Mouse (Mus musculus) lung, postnatal 0 days (tissue): ENCODE data around the gene Zdhhc16. TPM values are rescaled to one million over a fixed set of nuclear protein-coding genes. Genes with fewer than 3 reads are reported as not detected.
A peak's percentile ranks its signal among the peaks of the same experiment; 100 is the strongest.

Experiments used
- ATAC-seq: fragments of 200-750 bp; cut with Nextera tagmentation; 2 replicates; pipeline ENCODE4 v1.8.0; 2017; ENCODE audit warnings: moderate library complexity
- DNase-seq: peaks from one replicate; pipeline ENCODE4 v3.0.0-alpha.2; 2016; ENCODE audit warnings: low spot score
- H3K27ac ChIP-seq: fragments of 300-500 bp; sonication (generic); 2 replicates; pipeline ENCODE4 v1.5.1; 2014; ENCODE audit warnings: antibody characterized with exemption, mild to moderate bottlenecking, low read length, mixed read lengths
- H3K27me3 ChIP-seq: fragments of 300-500 bp; sonication (generic); replicated peaks from 2 replicates; pipeline ENCODE4 v1.6.1; 2014; ENCODE audit warnings: low read length, mixed read lengths; ENCODE audit not compliant: insufficient read depth
- H3K36me3 ChIP-seq: fragments of 300-500 bp; sonication (generic); 2 replicates; pipeline ENCODE4 v1.6.1; 2014; ENCODE audit warnings: low read length, mixed read lengths; ENCODE audit not compliant: insufficient read depth
- H3K4me1 ChIP-seq: fragments of 300-500 bp; sonication (generic); 2 replicates; pipeline ENCODE4 v1.6.1; 2014; ENCODE audit warnings: antibody characterized with exemption, low read depth, low read length, mixed read lengths; ENCODE audit not compliant: insufficient read depth
- H3K4me2 ChIP-seq: fragments of 300-500 bp; sonication (generic); replicated peaks from 2 replicates; pipeline ENCODE4 v1.6.1; 2014; ENCODE audit warnings: low read depth, mild to moderate bottlenecking, low read length, moderate library complexity, mixed read lengths
- H3K4me3 ChIP-seq: fragments of 300-500 bp; sonication (generic); 2 replicates; pipeline ENCODE4 v1.5.1; 2014; ENCODE audit warnings: low read depth, low read length
- H3K9ac ChIP-seq: fragments of 300-500 bp; sonication (generic); replicated peaks from 2 replicates; pipeline ENCODE4 v1.6.1; 2014; ENCODE audit warnings: low read depth, mild to moderate bottlenecking
- H3K9me3 ChIP-seq: fragments of 300-500 bp; sonication (generic); 2 replicates; pipeline ENCODE4 v1.6.1; 2016; ENCODE audit warnings: low read length, mixed read lengths
- CTCF ChIP-seq: IDR thresholded peaks from 2 replicates; pipeline ENCODE4 v1.5.1; 2016; ENCODE audit warnings: antibody characterized with exemption, mild to moderate bottlenecking
- EP300 ChIP-seq: IDR thresholded peaks from 2 replicates; pipeline ENCODE4 v1.6.1; 2016; ENCODE audit warnings: antibody characterized with exemption, mild to moderate bottlenecking, control low read depth
- WGBS: fragments of 180-500 bp; shearing (Covaris S2); extraction: QIAGEN DNeasy Blood & Tissue Kit; methylation state at CpG from one replicate; pipeline ENCODE4 v1.1.7; 2014; 5-methylcytosine and 5-hydroxymethylcytosine counted together
- polyA plus RNA-seq: library from polyadenylated mRNA; unstranded; fragments of >200 nt; fragmentation: Nextera tagmentation; extraction: Ambion mirVana; gene quantifications from 2 replicates; pipeline ENCODE4 v1.2.1, GENCODE M21; 2015

Zdhhc16 gene
- polyA plus RNA-seq, 1 experiment from 2014 or later, result 55.1 TPM

GRCm38 (mm10) chr19:41991926-41992477 lies 58.7 kb downstream of the Zdhhc16 start:
- Histone ChIP-seq H3K4me3 (no peak overlapping the region), H3K4me1 (peaks cover 10% of the 10 kb centered on the region), H3K9ac (no peak overlapping the region), H3K27me3 (no peaks in the 10 kb centered on the region), H3K36me3 (no peaks in the 10 kb centered on the region), H3K27ac (peak overlapping the region; percentile 12; the same call in 1 of the 2 replicates), H3K9me3 (no peaks in the 10 kb centered on the region), H3K4me2 (no peak overlapping the region)
- ATAC-seq (no peak), DNase-seq (no peak)
- 49% methylated on average over 6 of the region's 6 CpGs for WGBS
- TF ChIP-seq CTCF, result no peak
- TF ChIP-seq EP300, result no peak

- Histone ChIP-seq H3K9me3 (no peaks in the 10 kb centered on the region), H3K27ac (no peak overlapping the region), H3K4me2 (no peak overlapping the region), H3K9ac (no peak overlapping the region), H3K4me3 (no peak overlapping the region), H3K4me1 (peaks cover 10% of the 10 kb centered on the region), H3K36me3 (no peaks in the 10 kb centered on the region), H3K27me3 (no peaks in the 10 kb centered on the region)
- no peak for DNase-seq
- 46% methylated on average over 2 of the region's 2 CpGs for WGBS
- peak; percentile 18; the same call in 1 of the 2 replicates for ATAC-seq
- TF ChIP-seq CTCF (no peak), EP300 (no peak)
These were observed 59.7 kb downstream of the Zdhhc16 start for GRCm38 (mm10) chr19:41992971-41993370.

GRCm38 (mm10) chr19:41993484-41993883 lies 60.2 kb downstream of the Zdhhc16 start:
- WGBS, result 31% methylated on average over 6 of the region's 6 CpGs
- DNase-seq (peak; percentile 89), ATAC-seq (peak; percentile 72)
- H3K4me3 ChIP-seq, result no peak overlapping the region
- no peak overlapping the region for H3K9ac ChIP-seq
- H3K4me2 ChIP-seq, result 0 out of 2 replicates have a peak overlapping the region, but pooled peaks have one; percentile 17
- no peaks in the 10 kb centered on the region for H3K36me3 ChIP-seq
- no peaks in the 10 kb centered on the region for H3K27me3 ChIP-seq
- H3K9me3 ChIP-seq, result no peaks in the 10 kb centered on the region
- H3K4me1 ChIP-seq, result peaks cover 10% of the 10 kb centered on the region
- H3K27ac ChIP-seq, result peak overlapping the region; percentile 65
- no peak for TF ChIP-seq EP300

Other genes starting within 250 kb of the Zdhhc16 start
- gene Slit1, start 189.8 kb upstream of the Zdhhc16 start, polyA plus RNA-seq, result 0.10 and 0.16 TPM in 2 replicates
- 2.1 and 2.8 TPM in 2 replicates for gene Arhgap19, start 131.4 kb upstream of the Zdhhc16 start, polyA plus RNA-seq
- 12.8 and 14.1 TPM in 2 replicates for gene Frat1, start 103.5 kb upstream of the Zdhhc16 start, polyA plus RNA-seq
- gene Frat2, start 85.3 kb upstream of the Zdhhc16 start, polyA plus RNA-seq, result 4.6 and 5.9 TPM in 2 replicates
- 2.7 and 2.9 TPM in 2 replicates for gene Rrp12, start 37.3 kb upstream of the Zdhhc16 start, polyA plus RNA-seq
- gene Pgam1, start 21.6 kb upstream of the Zdhhc16 start, polyA plus RNA-seq, result 152 TPM in 2 replicates
- 43.4 and 45.2 TPM in 2 replicates for gene Exosc1, start 57 bp upstream of the Zdhhc16 start, polyA plus RNA-seq
- 12.8 and 16.5 TPM in 2 replicates for gene Mms19, start 47.7 kb downstream of the Zdhhc16 start, polyA plus RNA-seq
- gene Ubtd1, start 48.3 kb downstream of the Zdhhc16 start, polyA plus RNA-seq, result 21.3 and 23.2 TPM in 2 replicates
- 0.53 and 0.62 TPM in 2 replicates for gene Ankrd2, start 102.5 kb downstream of the Zdhhc16 start, polyA plus RNA-seq
- gene Hoga1, start 112.1 kb downstream of the Zdhhc16 start, polyA plus RNA-seq, result 4.9 and 6.4 TPM in 2 replicates
- gene 4933411K16Rik, start 118.8 kb downstream of the Zdhhc16 start, polyA plus RNA-seq, result 0.10 and 0.14 TPM in 2 replicates
- gene Morn4, start 152.9 kb downstream of the Zdhhc16 start, polyA plus RNA-seq, result 5.5 and 5.8 TPM in 2 replicates
- 24.2 and 24.6 TPM in 2 replicates for gene Pi4k2a, start 157.0 kb downstream of the Zdhhc16 start, polyA plus RNA-seq
- gene Avpi1, start 195.6 kb downstream of the Zdhhc16 start, polyA plus RNA-seq, result 114 and 135 TPM in 2 replicates
- 23.0 and 23.1 TPM in 2 replicates for gene Marveld1, start 213.9 kb downstream of the Zdhhc16 start, polyA plus RNA-seq
- gene Zfyve27, start 230.5 kb downstream of the Zdhhc16 start, polyA plus RNA-seq, result 25.3 and 27.7 TPM in 2 replicates